Mouse (Mus musculus) intestine, embryonic 14.5 days (tissue): ENCODE results near the gene Ccdc159. TPM values are rescaled to one million over a fixed set of nuclear protein-coding genes. Genes with fewer than 3 reads are reported as not detected.

ENCODE experiments used
- ATAC-seq: fragments of 200-750 bp; cut with Nextera tagmentation; replicated peaks from 2 replicates; pipeline ENCODE4 v1.8.0; 2017; ENCODE audit warnings: low read depth, moderate number of reproducible peaks, moderate TSS enrichment, moderate library complexity; ENCODE audit not compliant: low FRiP score, low TSS enrichment
- DNase-seq: peaks from one replicate; pipeline ENCODE4 v3.0.0-alpha.2; 2018; ENCODE audit warnings: low spot score
- H3K27ac ChIP-seq: fragments of 300-500 bp; sonication (generic); 2 replicates; pipeline ENCODE4 v1.5.1; 2014; ENCODE audit warnings: low read depth, mild to moderate bottlenecking, control low read depth
- H3K27me3 ChIP-seq: fragments of 300-500 bp; sonication (generic); replicated peaks from 2 replicates; pipeline ENCODE4 v1.6.1; 2014; ENCODE audit warnings: low read length, control low read depth; ENCODE audit not compliant: control insufficient read depth, insufficient read depth
- H3K36me3 ChIP-seq: fragments of 300-500 bp; sonication (generic); 2 replicates; pipeline ENCODE4 v1.6.1; 2014; ENCODE audit warnings: low read length, control low read depth; ENCODE audit not compliant: control insufficient read depth, insufficient read depth
- H3K4me1 ChIP-seq: fragments of 300-500 bp; sonication (generic); replicated peaks from 2 replicates; pipeline ENCODE4 v1.6.1; 2014; ENCODE audit warnings: low read length, control low read depth, mixed read lengths; ENCODE audit not compliant: control insufficient read depth, insufficient read depth
- H3K4me2 ChIP-seq: fragments of 300-500 bp; sonication (generic); 2 replicates; pipeline ENCODE4 v1.6.1; 2014; ENCODE audit warnings: low read length
- H3K4me3 ChIP-seq: fragments of 300-500 bp; sonication (generic); 2 replicates; pipeline ENCODE4 v1.5.1; 2014; ENCODE audit warnings: low read depth, low read length, control low read depth, mixed read lengths
- H3K9ac ChIP-seq: fragments of 300-500 bp; sonication (generic); 2 replicates; pipeline ENCODE4 v1.6.1; 2014; ENCODE audit warnings: mild to moderate bottlenecking, low read length
- H3K9me3 ChIP-seq: fragments of 300-500 bp; sonication (generic); 2 replicates; pipeline ENCODE4 v1.6.1; 2016; ENCODE audit warnings: low read length, control low read depth; ENCODE audit not compliant: control insufficient read depth
- WGBS: fragments of 180-500 bp; shearing (Covaris S2); extraction: QIAGEN DNeasy Blood & Tissue Kit; methylation state at CpG from one replicate; pipeline ENCODE4 v1.1.7; 2014; 5-methylcytosine and 5-hydroxymethylcytosine counted together
- polyA plus RNA-seq: library from polyadenylated mRNA; unstranded; fragments of >200 nt; fragmentation: Nextera tagmentation; extraction: Ambion mirVana; gene quantifications from 2 replicates; pipeline ENCODE4 v1.2.1, GENCODE M21; 2014

Gene Ccdc159
- polyA plus RNA-seq, 1 experiment from 2014 or later, result 3.8 TPM

DNA sequence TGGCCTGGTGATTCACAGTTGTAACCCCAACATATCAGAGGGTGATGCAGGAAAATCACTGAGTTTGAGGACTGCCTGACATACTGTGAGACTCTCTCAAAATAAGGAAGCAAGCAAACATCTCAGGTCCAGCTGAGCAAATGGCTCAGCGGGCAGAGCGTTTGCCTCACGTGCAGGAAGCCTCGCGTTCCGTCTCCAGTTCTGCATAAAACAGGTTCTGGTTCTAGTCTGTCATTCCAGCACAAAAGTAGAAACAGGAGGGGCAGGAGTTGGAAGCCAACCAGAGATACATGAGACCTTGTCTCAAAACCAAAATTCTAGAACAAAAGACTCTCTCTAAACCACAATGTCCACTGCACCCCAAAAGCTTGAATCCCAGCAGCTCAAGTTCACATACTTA, 487 bp upstream of the Ccdc159 start:
- WGBS, result 0% methylated on average over 6 of the region's 6 CpGs
- H3K36me3 ChIP-seq, result no peaks in the 10 kb centered on the region
- H3K4me1 ChIP-seq, result peaks cover 14% of the 10 kb centered on the region
- peak overlapping the region; percentile 69 for H3K9ac ChIP-seq
- peak overlapping the region; percentile 57; the same call in 1 of the 2 replicates for H3K27ac ChIP-seq
- peak overlapping the region; percentile 64 for H3K4me3 ChIP-seq
- no peaks in the 10 kb centered on the region for H3K9me3 ChIP-seq
- DNase-seq (no peak), ATAC-seq (peak; percentile 9; the same call in 1 of the 2 replicates)
- H3K4me2 ChIP-seq, result peak overlapping the region; percentile 80
- no peaks in the 10 kb centered on the region for H3K27me3 ChIP-seq

DNA sequence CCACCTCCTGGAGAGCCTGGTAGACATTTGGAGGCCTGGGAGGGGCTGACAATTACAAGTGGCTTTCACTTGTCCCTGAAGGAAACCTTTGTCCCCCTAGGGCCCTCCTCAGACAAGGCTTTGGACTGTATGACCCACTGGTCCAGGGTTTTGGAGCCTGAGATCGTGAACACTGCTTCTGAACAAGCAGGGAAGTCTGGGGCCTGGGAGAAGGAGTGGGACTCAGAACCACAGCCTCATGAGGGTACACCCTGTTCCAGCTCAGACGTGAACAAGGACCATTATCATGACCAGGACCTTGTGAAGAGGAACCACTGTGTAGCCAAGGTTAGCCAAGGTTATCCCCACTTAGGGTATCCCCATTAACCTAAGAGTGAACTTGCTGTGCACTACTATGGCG, 1.9 kb downstream of the Ccdc159 start:
- H3K27me3 ChIP-seq, result no peaks in the 10 kb centered on the region
- H3K9me3 ChIP-seq, result no peaks in the 10 kb centered on the region
- no peak overlapping the region for H3K4me3 ChIP-seq
- H3K36me3 ChIP-seq, result no peaks in the 10 kb centered on the region
- WGBS, result 79% methylated on average over 3 of the region's 3 CpGs
- H3K4me2 ChIP-seq, result no peak overlapping the region
- H3K4me1 ChIP-seq, result peaks cover 14% of the 10 kb centered on the region
- peak; percentile 50 for DNase-seq
- no peak overlapping the region for H3K9ac ChIP-seq
- no peak for ATAC-seq
- no peak overlapping the region for H3K27ac ChIP-seq

DNA sequence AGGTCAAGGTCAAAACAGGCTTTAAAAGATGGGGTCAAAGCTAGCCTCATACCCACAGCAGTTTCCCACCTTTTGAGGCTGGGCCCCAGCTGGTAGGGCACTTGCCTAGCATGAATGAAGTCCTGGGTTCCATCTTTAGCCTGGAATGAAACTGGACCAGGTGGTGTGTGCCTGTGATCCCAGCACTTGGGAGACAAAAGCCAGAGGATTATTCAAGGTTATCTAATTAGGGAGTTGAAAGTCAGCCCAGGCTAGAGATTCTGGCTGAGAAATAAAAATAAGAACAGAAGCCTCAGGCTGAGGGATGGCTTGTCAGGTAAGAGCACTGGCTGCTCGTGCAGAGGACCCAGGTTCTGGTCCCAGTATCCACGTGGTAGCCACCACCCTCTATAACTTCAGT, 4.7 kb downstream of the Ccdc159 start:
- no peak overlapping the region for H3K27ac ChIP-seq
- no peak overlapping the region for H3K4me3 ChIP-seq
- no peak overlapping the region for H3K9ac ChIP-seq
- no peak overlapping the region for H3K4me2 ChIP-seq
- peaks cover 12% of the 10 kb centered on the region for H3K4me1 ChIP-seq
- ATAC-seq (no peak), DNase-seq (no peak)
- H3K36me3 ChIP-seq, result no peaks in the 10 kb centered on the region
- H3K9me3 ChIP-seq, result no peaks in the 10 kb centered on the region
- no peaks in the 10 kb centered on the region for H3K27me3 ChIP-seq
- 56% methylated on average over 2 of the region's 2 CpGs for WGBS

DNA sequence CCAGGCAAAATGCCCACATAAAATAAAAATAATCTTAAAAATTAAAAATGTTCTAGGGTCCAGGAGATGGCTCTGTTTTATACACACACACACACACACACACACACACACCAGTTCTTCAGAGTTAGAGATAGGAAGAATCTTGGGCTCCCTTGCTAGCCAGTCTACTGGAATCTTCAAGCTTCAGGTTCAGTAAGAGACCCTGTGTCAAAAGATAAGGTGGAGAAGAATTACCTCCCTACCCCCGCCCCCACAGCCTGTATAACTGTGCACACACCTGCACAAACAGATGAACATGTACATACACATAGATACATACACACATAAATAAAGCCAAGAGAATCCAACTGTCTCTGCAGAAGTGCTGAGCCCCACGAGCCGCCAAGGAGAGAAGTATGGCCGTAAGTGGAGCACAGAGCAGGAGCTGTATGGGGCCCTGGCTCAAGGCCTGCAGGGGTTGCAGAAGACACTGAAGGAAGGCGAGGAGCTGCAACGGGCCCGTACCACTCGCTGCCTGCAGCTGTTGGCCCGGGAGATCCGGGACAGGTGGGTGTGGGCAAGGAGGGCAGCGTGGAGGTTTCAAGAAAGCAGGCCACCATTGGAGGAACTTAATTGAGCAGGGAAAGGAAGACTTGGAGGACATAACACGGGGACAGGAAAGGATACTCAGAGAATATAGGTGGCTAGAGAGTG, 5.3 kb downstream of the Ccdc159 start:
- no peak overlapping the region for H3K9ac ChIP-seq
- no peaks in the 10 kb centered on the region for H3K27me3 ChIP-seq
- no peak overlapping the region for H3K27ac ChIP-seq
- peaks cover 10% of the 10 kb centered on the region for H3K4me1 ChIP-seq
- 58% methylated on average over 12 of the region's 12 CpGs for WGBS
- no peak for ATAC-seq
- H3K9me3 ChIP-seq, result no peaks in the 10 kb centered on the region
- H3K4me3 ChIP-seq, result no peak overlapping the region
- H3K4me2 ChIP-seq, result no peak overlapping the region
- no peaks in the 10 kb centered on the region for H3K36me3 ChIP-seq
- peak; percentile 47 for DNase-seq

DNA sequence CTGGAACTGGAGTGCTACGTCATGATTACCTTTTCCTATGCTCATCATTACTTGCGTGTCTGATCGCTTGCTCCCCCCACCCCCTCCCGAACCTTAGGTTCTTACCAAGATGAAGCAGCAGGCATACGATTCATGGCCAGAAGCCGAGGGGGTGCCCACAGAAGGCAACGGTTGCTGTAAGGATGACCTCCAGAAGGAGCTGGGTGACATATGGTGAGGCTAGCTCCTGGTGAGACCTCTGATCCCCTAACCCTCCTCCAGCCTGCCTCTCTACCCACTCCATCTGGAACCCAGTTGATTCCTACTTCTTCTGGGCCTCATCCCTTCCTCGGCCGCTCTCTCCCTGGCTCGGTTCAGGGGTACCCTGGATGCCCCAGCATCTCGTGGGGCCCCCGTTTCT, 6.8 kb downstream of the Ccdc159 start:
- Histone ChIP-seq H3K9ac (no peak overlapping the region), H3K9me3 (no peaks in the 10 kb centered on the region), H3K27me3 (no peaks in the 10 kb centered on the region), H3K36me3 (no peaks in the 10 kb centered on the region), H3K4me1 (peaks cover 10% of the 10 kb centered on the region; the same call in 1 of the 2 replicates), H3K27ac (no peak overlapping the region), H3K4me3 (no peak overlapping the region), H3K4me2 (no peak overlapping the region)
- WGBS, result 89% methylated on average over 12 of the region's 12 CpGs
- ATAC-seq (no peak), DNase-seq (peak; percentile 41)

DNA sequence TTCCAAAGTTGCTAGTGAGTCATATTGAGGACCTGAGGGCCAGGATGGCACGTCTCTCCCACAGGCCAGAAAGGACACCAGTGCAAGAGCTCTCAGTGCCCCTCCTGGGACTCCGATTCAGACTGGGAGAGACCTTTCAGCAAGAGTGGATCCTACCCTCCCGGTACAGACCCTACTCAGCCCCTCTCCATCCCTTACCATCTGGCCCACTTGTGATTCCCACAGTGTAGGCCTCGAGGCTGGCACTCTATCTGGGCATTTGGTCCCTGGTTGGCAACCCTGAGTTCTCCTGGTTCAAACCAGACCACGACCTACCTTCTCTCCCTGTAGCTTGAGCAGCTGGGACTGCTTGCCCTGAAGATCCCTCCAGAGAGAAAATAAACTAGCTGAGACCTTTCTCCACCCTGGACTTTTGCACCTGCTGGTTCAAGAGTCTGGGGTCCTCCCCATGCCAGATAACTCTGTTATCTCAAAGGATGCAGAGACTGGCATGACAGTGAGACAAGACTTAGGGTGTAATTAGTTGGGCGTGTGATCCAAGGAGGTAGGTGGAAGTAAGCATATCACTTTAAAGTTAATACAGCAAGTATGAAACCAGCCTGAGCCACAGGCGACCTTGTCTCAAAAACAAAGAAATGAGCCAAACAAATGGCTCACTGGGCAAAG, 8.3 kb downstream of the Ccdc159 start:
- Histone ChIP-seq H3K4me1 (peaks cover 10% of the 10 kb centered on the region; the same call in 1 of the 2 replicates), H3K36me3 (no peaks in the 10 kb centered on the region), H3K4me3 (no peak overlapping the region), H3K27me3 (no peaks in the 10 kb centered on the region), H3K4me2 (no peak overlapping the region), H3K9ac (no peak overlapping the region), H3K27ac (no peak overlapping the region), H3K9me3 (no peaks in the 10 kb centered on the region)
- WGBS, result 88% methylated on average over 7 of the region's 7 CpGs
- no peak for ATAC-seq
- no peak for DNase-seq

DNA sequence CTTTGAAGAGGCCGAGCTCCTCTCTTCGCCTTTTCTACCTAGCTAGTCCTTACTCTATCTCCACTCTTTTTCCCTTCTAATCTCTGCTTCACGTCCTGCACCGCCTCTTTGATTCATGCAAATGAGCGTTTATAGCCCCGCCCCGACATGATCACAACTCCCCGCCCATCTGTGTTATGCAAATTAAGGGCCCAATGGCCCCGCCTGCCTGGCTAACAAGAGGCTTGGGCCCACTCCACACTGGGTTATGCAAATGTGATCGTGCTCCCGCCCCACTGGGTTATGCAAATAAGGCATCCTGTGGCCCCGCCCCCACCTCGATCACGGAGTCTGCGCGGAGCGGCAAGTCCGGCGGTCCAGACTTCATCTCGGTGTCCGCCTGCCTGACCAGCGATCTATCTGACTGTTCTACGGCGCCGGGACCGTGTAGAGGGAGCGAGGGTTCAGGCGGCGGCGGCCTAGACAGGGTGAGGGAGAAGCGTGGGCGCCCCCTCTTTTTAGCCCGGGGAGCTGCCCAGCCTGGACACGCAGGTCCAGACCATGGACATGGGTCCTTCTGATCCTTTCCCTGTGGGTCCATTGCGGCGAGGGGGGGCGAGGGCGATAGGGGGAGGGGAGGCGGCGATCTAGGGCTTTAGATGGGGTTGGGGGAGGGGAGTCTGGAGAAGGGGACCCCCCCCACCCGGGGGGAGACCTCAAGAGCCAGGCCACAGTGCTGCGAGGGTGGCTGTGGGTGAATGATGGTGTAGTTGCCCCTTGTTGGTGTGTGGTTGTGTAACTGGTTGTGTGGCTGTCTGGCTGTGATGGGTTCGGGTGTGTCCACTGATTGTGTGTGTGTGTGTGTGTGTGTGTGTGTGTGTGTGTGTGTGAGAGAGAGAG, 9.7 kb downstream of the Ccdc159 start, which contains the start of gene Plppr2:
Plppr2 (plus strand) TSS at position 342 of the 879 bp plus-strand sequence.
- DNase-seq, result peak; percentile 95
- Histone ChIP-seq H3K4me3 (peak within 1 kb of the TSS; percentile 41), H3K27me3 (no peaks in the 10 kb centered on the region), H3K4me1 (peaks cover 10% of the 10 kb centered on the region; the same call in 1 of the 2 replicates), H3K9me3 (no peaks in the 10 kb centered on the region), H3K27ac (no peak within 1 kb of the TSS), H3K4me2 (peak within 1 kb of the TSS; percentile 59), H3K36me3 (no peaks in the 10 kb centered on the region), H3K9ac (peak within 1 kb of the TSS; percentile 29)
- 2% methylated on average over 43 of the region's 43 CpGs for WGBS
- ATAC-seq, result peak; percentile 96

DNA sequence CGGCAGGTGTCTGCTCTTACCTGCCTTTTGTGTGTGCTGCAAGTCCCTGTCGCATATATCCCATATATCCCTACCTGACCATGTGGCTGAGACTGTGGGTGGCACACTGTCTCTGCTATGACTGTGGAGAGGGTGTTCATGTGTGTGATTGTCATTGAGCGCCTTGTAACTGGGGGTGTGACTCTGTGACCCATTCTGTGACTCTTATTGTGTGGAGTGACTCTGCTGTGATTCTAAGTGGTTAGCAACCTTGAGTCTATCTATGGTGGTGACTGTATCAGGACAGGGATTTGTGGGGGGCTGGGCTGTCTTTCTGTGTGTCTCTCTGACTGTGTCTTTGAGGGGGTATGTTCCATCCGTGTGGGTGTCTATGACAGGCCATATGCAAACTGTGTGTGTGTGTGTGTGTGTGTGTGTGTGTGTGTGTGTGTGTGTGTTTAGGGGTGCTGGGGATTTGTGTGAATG, 10.5 kb downstream of the Ccdc159 start:
- no peak overlapping the region for H3K4me3 ChIP-seq
- H3K4me2 ChIP-seq, result peak overlapping the region; percentile 59
- H3K9me3 ChIP-seq, result no peaks in the 10 kb centered on the region

More for the DNA sequence above, 10.5 kb downstream of the Ccdc159 start:
- ATAC-seq (no peak), DNase-seq (no peak)
- Histone ChIP-seq H3K27ac (no peak overlapping the region), H3K36me3 (no peaks in the 10 kb centered on the region), H3K9ac (no peak overlapping the region), H3K4me1 (peaks cover 10% of the 10 kb centered on the region; the same call in 1 of the 2 replicates), H3K27me3 (no peaks in the 10 kb centered on the region)
- 82% methylated on average over 4 of the region's 4 CpGs for WGBS
